In the genomic region with DNA sequence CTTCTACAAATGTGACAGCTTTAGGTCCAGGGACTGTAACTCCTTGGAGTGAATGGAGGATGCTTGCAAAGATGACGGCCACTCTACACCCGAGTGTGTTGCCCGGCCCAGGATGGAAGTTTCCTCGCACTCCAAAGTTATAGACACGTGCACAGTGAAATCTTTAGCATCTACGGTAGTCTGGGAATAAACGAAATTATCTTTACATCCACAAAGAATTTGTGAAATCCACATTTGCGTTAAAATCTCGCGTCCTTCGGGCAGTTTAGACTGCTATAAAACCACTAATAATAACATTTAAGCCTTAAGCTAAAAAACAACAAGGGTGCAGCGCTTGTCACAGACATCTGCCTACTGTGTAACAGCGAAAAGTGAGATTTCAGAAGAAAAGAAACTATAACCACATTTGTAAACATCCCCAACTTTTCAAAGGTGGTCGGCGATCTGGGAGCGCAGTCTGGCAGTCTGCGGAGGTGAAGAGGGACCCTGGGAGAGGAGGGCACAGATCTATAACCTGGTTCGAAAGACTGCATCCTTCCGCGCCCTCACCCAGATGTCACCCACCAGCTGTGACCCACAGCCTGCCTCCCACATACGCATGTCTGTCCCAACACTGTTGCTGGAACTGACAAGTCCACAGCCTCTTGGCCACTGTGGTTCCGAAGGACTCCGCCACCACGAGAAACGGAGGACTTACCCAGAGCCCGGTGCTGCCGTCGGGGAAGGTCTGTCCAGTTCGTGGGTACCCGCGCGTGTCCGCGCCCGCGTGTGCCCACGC, we compare ENCODE assay signal across 8 mouse cellular contexts. TPM values are rescaled to one million over a fixed set of nuclear protein-coding genes. Genes with fewer than 3 reads are reported as not detected.
DNase-seq lines count a peak whose midpoint lies in the region; ATAC-seq and TF ChIP-seq lines count a peak whose summit lies in the region.

No protein-coding gene starts in this region.

- H3K4me3 ChIP-seq in testis, adult 2 months (ENCODE audit: control insufficient read depth, low read depth, low read length): peak overlapping the region; percentile 41
- H3K4me3 ChIP-seq in liver, embryonic 14.5 days (ENCODE audit: insufficient read depth in 1 of 2, low read depth in 2 of 2, low read length in 2 of 2): no peak overlapping the region

- no peak for TF ChIP-seq CTCF in testis, adult 2 months (IDR thresholded peaks at IDR 0.05; ENCODE audit: control insufficient read depth, insufficient read depth, insufficient replicate concordance, low read depth, low read length)
- no peak for TF ChIP-seq CTCF in liver, embryonic 14.5 days (IDR thresholded peaks at IDR 0.05; ENCODE audit: low read depth)

- no peak for TF ChIP-seq EP300 in liver, embryonic 14.5 days (IDR thresholded peaks at IDR 0.05; ENCODE audit: low read depth)

- no peaks in the 10 kb centered on the region for H3K36me3 ChIP-seq in testis, adult 2 months (ENCODE audit: control insufficient read depth, insufficient read depth, low read length)
- H3K36me3 ChIP-seq in liver, embryonic 14.5 days (replicated peaks; ENCODE audit: control insufficient read depth, insufficient read depth, low read depth): no peaks in the 10 kb centered on the region

- no peak for ATAC-seq in liver, embryonic 14.5 days (ENCODE audit: insufficient read depth)

- TF ChIP-seq POLR2A in testis, adult 2 months (IDR thresholded peaks at IDR 0.05; ENCODE audit: control insufficient read depth, low read depth, low read length): no peak

- no peak overlapping the region for H3K9ac ChIP-seq in liver, embryonic 14.5 days (replicated peaks)

- H3K4me2 ChIP-seq in liver, embryonic 14.5 days (ENCODE audit: low read depth): peak overlapping the region; percentile 37

- peak; percentile 22 for DNase-seq in embryo, embryonic 10 days (ENCODE audit: low spot score)
- DNase-seq in embryo, embryonic 9.5 days (ENCODE audit: extremely low spot score): no peak
- DNase-seq in testis, postnatal 14 days (ENCODE audit: low spot score): no peak
- DNase-seq in liver, embryonic 14.5 days (ENCODE audit: low read depth in 3 of 3, low spot score in 3 of 3): no peak
- peak; percentile 11 for DNase-seq in thymus, postnatal 25 days
- no peak for DNase-seq in adrenal gland, postnatal 25 days
- DNase-seq in cerebellum, adult 11 months: no peak

- peaks cover 7% of the 10 kb centered on the region for H3K4me1 ChIP-seq in testis, adult 2 months (ENCODE audit: control insufficient read depth, insufficient read depth, low read length)
- H3K4me1 ChIP-seq in liver, embryonic 14.5 days (replicated peaks; ENCODE audit: control insufficient read depth in 2 of 2, insufficient read depth in 2 of 2, low read length in 1 of 2): 0 out of 4 replicates have a peak, but pooled peaks cover 0 to 2% of the 10 kb centered on the region in 2 experiments

- 13% methylated on average over 37 of the region's 37 CpGs for WGBS in liver, embryonic 14.5 days (ENCODE audit: insufficient replicate concordance)

- H3K27ac ChIP-seq in testis, adult 2 months (ENCODE audit: control insufficient read depth, insufficient read depth, low read depth, low read length): no peak overlapping the region
- H3K27ac ChIP-seq in liver, embryonic 14.5 days: no peak overlapping the region

- no peaks in the 10 kb centered on the region for H3K27me3 ChIP-seq in testis, adult 2 months (ENCODE audit: control insufficient read depth, insufficient read depth, low read length)
- peaks cover 34% of the 10 kb centered on the region for H3K27me3 ChIP-seq in liver, embryonic 14.5 days (ENCODE audit: control insufficient read depth, insufficient read depth, low read length)

- no peaks in the 10 kb centered on the region for H3K9me3 ChIP-seq in liver, embryonic 14.5 days (ENCODE audit: control insufficient read depth, low read length)

RNA-seq across cellular contexts. Expression of gene Erg, which starts 1.5 kb away (rescaled TPM):
- polyA plus RNA-seq in testis, adult 2 months (2012; rRNA removed): 1.5 and 2.0 TPM in 2 replicates
- 2.8 TPM in 2 replicates for polyA plus RNA-seq in liver, embryonic 14.5 days (2012; rRNA removed)
- 0.47 and 0.61 TPM in 2 replicates for polyA plus RNA-seq in liver, embryonic 14.5 days (2014; fragmentation: Nextera tagmentation; extraction: Ambion mirVana)
- total RNA-seq in adrenal gland, postnatal 25 days (2021): 15.8 and 24.3 TPM in 2 replicates

Comparison
In these comparisons a context has a peak if more than half of its experiments do, and no peak if none do; other contexts are left out.
1. DNase-seq: peak in embryo, embryonic 10 days (single experiment) and thymus, postnatal 25 days (single experiment); none in embryo, embryonic 9.5 days (single experiment), testis, postnatal 14 days (single experiment), liver, embryonic 14.5 days (0 of 3), adrenal gland, postnatal 25 days (single experiment) and cerebellum, adult 11 months (single experiment).